Mouse (Mus musculus) left cerebral cortex, adult 8-10 months (tissue): Measurements from ENCODE around the gene Zfp335. TPM values are rescaled to one million over a fixed set of nuclear protein-coding genes. Genes with fewer than 3 reads are reported as not detected.

Experiments used
- DNase-seq, 2 experiments: peaks; one replicate each; pipeline ENCODE4 v3.0.0; 2022; ENCODE audit warnings: low spot score in 2 of 2
- total RNA-seq, 4 experiments: library from RNA; stranded (reverse); gene quantifications; 2 replicates each; pipeline ENCODE4 v1.2.4; 2022

Zfp335 gene
- total RNA-seq, 4 experiments from 2014 or later, result 22.8 to 23.9 (median 23.3) TPM

GRCm38 (mm10) chr2:164930706-164931581 lies 19.4 kb upstream of the Zfp335 start:
- no peak for DNase-seq

- peak; percentile 86 for DNase-seq
Observed at GRCm38 (mm10) chr2:164924100-164924857, 12.7 kb upstream of the Zfp335 start.

- no peak for DNase-seq
Observed at GRCm38 (mm10) chr2:164923291-164923690, 11.7 kb upstream of the Zfp335 start.

GRCm38 (mm10) chr2:164921984-164922383 lies 10.4 kb upstream of the Zfp335 start:
- DNase-seq, result no peak

GRCm38 (mm10) chr2:164918325-164918724 lies 6.8 kb upstream of the Zfp335 start:
- DNase-seq, result no peak

GRCm38 (mm10) chr2:164917371-164917770 lies 5.8 kb upstream of the Zfp335 start:
- no peak for DNase-seq

- no peak for DNase-seq
Observed at GRCm38 (mm10) chr2:164916820-164917219, 5.3 kb upstream of the Zfp335 start.

- no peak for DNase-seq
Observed at GRCm38 (mm10) chr2:164913428-164913786, 1.9 kb upstream of the Zfp335 start.

- no peak for DNase-seq
Observed at GRCm38 (mm10) chr2:164912749-164913427, 1.3 kb upstream of the Zfp335 start.

GRCm38 (mm10) chr2:164912151-164912550 lies 594 bp upstream of the Zfp335 start:
- DNase-seq, result peak in 1 of 2 experiments; percentile 78

- DNase-seq, result no peak
Observed at GRCm38 (mm10) chr2:164910360-164911061, 1.0 kb downstream of the Zfp335 start.

- no peak for DNase-seq
Observed at GRCm38 (mm10) chr2:164909542-164909941, 2.0 kb downstream of the Zfp335 start.

GRCm38 (mm10) chr2:164909100-164909499 lies 2.5 kb downstream of the Zfp335 start:
- DNase-seq, result no peak

- DNase-seq, result no peak
Observed at GRCm38 (mm10) chr2:164908011-164908410, 3.5 kb downstream of the Zfp335 start.

GRCm38 (mm10) chr2:164907511-164907910 lies 4.0 kb downstream of the Zfp335 start:
- DNase-seq, result no peak

GRCm38 (mm10) chr2:164906071-164906470 lies 5.5 kb downstream of the Zfp335 start:
- no peak for DNase-seq

GRCm38 (mm10) chr2:164903496-164903895 lies 8.1 kb downstream of the Zfp335 start:
- no peak for DNase-seq

GRCm38 (mm10) chr2:164901380-164901779 lies 10.2 kb downstream of the Zfp335 start:
- DNase-seq, result no peak

- no peak for DNase-seq
Observed at GRCm38 (mm10) chr2:164899723-164900459, 11.7 kb downstream of the Zfp335 start.

GRCm38 (mm10) chr2:164899034-164899433 lies 12.5 kb downstream of the Zfp335 start:
- no peak for DNase-seq

- DNase-seq, result no peak
Observed at GRCm38 (mm10) chr2:164898008-164898407, 13.5 kb downstream of the Zfp335 start.
